Mouse (Mus musculus): ENCODE data around the gene Krba1.

- TF ChIP-seq POLR2A (IDR thresholded peaks at IDR 0.05; ENCODE audit: insufficient read length, low read depth) (no peak), MAX (IDR thresholded peaks at IDR 0.05; ENCODE audit: low read depth) (no peak), E2F4 (IDR thresholded peaks at IDR 0.05; ENCODE audit: insufficient read depth) (no peak), CEBPB (IDR thresholded peaks at IDR 0.05; ENCODE audit: insufficient read depth, poor library complexity, severe bottlenecking) (no peak), TCF3 (IDR thresholded peaks at IDR 0.05; ENCODE audit: insufficient read length, low read depth) (no peak), USF1 (IDR thresholded peaks at IDR 0.05; ENCODE audit: low read depth) (no peak)
Measured at GRCm38 (mm10) chr6:48413081-48413480, 17.7 kb downstream of the Krba1 start.
